Mouse (Mus musculus) lung, adult 2 months (tissue): ENCODE data around the gene Rhbdl1. TPM values are rescaled to one million over a fixed set of nuclear protein-coding genes. Genes with fewer than 3 reads are reported as not detected.

Source experiments
- DNase-seq: peaks from one replicate; pipeline ENCODE4 v3.0.0; 2022
- H3K4me1 ChIP-seq: fragments of 200-500 bp; 2 replicates; pipeline ENCODE4 v1.6.1; 2011; ENCODE audit warnings: low read length; ENCODE audit not compliant: control insufficient read depth, insufficient read depth
- H3K4me3 ChIP-seq: fragments of 200-500 bp; replicated peaks from 2 replicates; pipeline ENCODE3; 2011; ENCODE audit warnings: low read depth, mild to moderate bottlenecking, control low read depth, low read length; ENCODE audit errors: extremely low read depth
- CTCF ChIP-seq: fragments of 200-500 bp; IDR thresholded peaks from 2 replicates; pipeline ENCODE4 v1.5.1; 2011; ENCODE audit warnings: mild to moderate bottlenecking, low read length, control low read depth; ENCODE audit not compliant: insufficient read depth
- POLR2A ChIP-seq: fragments of 200-500 bp; IDR thresholded peaks from 2 replicates; pipeline ENCODE4 v1.6.1; 2011; ENCODE audit warnings: low read depth, mild to moderate bottlenecking, control low read depth, low read length, borderline replicate concordance; ENCODE audit errors: extremely low read depth
- WGBS: fragments of 180-500 bp; shearing (Covaris S2); methylation state at CpG from one replicate; pipeline ENCODE4 v1.1.7; 2018; 5-methylcytosine and 5-hydroxymethylcytosine counted together
- polyA plus RNA-seq: library from polyadenylated mRNA; depleted of rRNA; stranded (reverse); fragments of >200 nt; gene quantifications from 2 replicates; pipeline ENCODE4 v1.2.3, GENCODE M21; 2012

The Rhbdl1 gene
- polyA plus RNA-seq, 1 experiment: 9.1 TPM

- H3K4me1 ChIP-seq: peaks cover 19% of the 10 kb centered on the region
- DNase-seq: no peak
- WGBS: 87% methylated on average over 11 of the region's 11 CpGs
- TF ChIP-seq CTCF (no peak), POLR2A (no peak)
- H3K4me3 ChIP-seq: no peak overlapping the region
These were observed 28.2 kb upstream of the Rhbdl1 start for GRCm38 (mm10) chr17:25865288-25865687.

GRCm38 (mm10) chr17:25864311-25864710 is 27.2 kb upstream of the Rhbdl1 start:
- DNase-seq: no peak
- Histone ChIP-seq H3K4me3 (no peak overlapping the region), H3K4me1 (peaks cover 19% of the 10 kb centered on the region)
- WGBS: 89% methylated on average over 14 of the region's 14 CpGs
- TF ChIP-seq POLR2A (no peak), CTCF (no peak)

DNA sequence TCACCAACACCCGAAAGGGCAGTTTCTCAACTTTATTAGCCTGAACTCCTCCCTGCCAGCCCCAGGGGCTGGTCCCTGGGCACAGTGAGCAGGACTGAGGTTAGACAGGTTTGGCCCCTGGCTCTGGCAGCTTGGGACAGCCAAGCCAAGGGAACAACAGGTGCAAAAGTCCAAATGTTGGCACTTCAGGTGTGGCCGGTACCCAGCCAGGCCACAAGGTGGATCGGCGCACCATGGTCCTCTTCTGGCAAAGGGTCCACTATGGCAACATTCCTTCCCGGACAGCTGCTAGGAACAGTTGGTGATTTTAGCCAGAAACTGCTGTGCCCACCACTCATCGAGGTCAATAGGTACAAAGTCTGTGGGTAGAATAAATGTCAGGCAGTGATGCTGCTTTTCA is 26.6 kb upstream of the Rhbdl1 start:
- TF ChIP-seq CTCF (no peak), POLR2A (no peak)
- Histone ChIP-seq H3K4me3 (no peak overlapping the region), H3K4me1 (peaks cover 15% of the 10 kb centered on the region)
- WGBS: 90% methylated on average over 6 of the region's 6 CpGs
- DNase-seq: no peak

- peaks cover 8% of the 10 kb centered on the region; the same call in 1 of the 2 replicates for H3K4me1 ChIP-seq
- 9% methylated on average over 6 of the region's 6 CpGs for WGBS
- TF ChIP-seq CTCF (no peak), POLR2A (no peak)
- H3K4me3 ChIP-seq: peak overlapping the region; percentile 92
- no peak for DNase-seq
These were observed 24.9 kb upstream of the Rhbdl1 start for GRCm38 (mm10) chr17:25861704-25862612.

GRCm38 (mm10) chr17:25860832-25861703 is 24.0 kb upstream of the Rhbdl1 start, which contains the start of gene Wdr90:
Gene Wdr90, minus strand, starts transcription at chr17:25861501.
- peaks cover 8% of the 10 kb centered on the region; the same call in 1 of the 2 replicates for H3K4me1 ChIP-seq
- DNase-seq: peak; percentile 90
- WGBS: 2% methylated on average over 65 of the region's 65 CpGs
- TF ChIP-seq CTCF (no peak), POLR2A (peak; percentile 85; the same call in 1 of the 2 replicates)
- H3K4me3 ChIP-seq: peak within 1 kb of the TSS; percentile 92

DNA sequence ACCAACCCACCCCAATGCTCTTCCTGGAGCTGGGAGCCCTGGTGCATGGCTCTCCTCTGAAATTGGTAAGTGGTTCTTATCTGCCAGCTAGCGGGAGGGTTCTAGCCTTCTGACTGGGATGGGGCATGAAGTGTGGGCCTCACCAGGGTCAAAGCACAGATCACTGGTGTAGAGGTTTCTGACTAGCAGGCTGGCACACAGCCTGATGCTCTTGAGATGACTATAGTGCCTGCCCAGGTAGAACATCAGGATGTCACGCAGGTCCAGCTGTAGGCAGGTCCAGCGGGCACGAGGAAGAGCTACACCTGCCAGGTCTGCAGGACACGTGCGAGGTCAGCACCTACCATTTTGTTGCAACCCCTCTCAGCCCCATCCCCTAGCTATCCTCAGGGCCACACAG is 23.1 kb upstream of the Rhbdl1 start:
- no peak for TF ChIP-seq CTCF
- TF ChIP-seq POLR2A: no peak
- DNase-seq: no peak
- H3K4me3 ChIP-seq: no peak overlapping the region
- WGBS: 89% methylated on average over 6 of the region's 6 CpGs
- peaks cover 8% of the 10 kb centered on the region; the same call in 1 of the 2 replicates for H3K4me1 ChIP-seq

DNA sequence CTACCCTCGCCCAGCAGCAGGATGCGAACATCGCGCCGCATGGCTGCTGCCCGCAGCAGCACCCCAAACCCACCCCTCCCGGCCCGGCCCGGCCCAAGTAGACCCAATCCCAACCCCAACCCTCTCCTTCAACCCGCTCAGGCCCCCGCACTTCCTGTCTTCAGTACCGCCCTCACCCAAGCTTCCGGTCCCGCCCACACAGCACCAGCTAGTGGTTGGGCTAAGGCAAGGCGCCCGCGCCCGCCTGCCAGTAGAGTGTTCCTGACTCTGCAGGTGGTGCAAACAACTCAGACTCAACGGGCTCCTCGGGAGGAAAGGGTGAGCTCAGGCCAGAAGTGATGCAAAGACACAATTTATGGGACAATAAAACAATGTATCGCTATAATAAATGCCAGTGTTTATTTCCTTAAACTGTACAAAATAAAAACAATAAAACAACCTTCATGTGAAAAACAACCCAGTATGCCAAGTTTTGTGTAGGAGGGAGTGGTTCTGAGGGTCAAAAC is 7.4 kb upstream of the Rhbdl1 start, which contains the start of gene Rhot2:
Rhot2 (minus strand) TSS at position 456 of the 506 bp plus-strand sequence.
- peak; percentile 56 for TF ChIP-seq POLR2A
- no peak for TF ChIP-seq CTCF
- under 1% methylated on average over 21 of the region's 21 CpGs for WGBS
- Histone ChIP-seq H3K4me1 (peaks cover 11% of the 10 kb centered on the region), H3K4me3 (peak within 1 kb of the TSS; percentile 75)
- DNase-seq: peak; percentile 93

DNA sequence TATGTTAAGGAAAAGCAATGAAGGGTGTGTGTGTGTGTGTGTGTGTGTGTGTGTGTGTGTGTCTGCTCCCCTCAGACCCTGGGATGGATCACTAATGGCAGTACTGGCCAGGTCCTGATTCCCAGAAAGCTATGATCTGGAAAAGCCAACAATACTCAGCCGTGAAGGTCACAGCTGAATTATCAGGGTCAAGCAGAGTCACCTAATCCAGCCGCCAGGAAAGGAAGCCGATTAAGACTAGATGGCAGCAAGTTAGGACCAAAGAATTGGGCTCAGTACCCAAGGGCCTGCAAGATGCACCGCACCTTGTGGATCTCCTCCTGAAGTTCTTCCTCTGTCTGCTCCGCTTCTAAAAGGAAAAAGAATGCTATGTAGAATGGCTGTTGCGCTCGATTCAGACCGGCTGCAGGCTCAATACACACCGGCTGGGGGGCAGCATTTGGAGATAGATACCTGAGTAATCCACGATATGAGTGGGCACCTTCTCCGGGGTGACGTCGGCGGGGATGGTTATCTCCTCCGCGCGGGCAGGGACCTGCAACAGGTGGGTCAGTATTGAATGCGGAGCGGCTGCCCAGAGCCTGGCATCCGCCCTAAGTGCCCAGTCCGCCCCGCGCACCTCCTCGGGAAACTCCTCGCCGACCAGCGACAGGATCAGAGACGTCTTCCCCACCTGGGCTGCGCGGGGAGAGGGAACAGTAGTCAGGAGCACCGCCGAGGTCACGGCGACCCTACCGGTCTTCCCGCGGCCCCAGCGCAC is 6.7 kb upstream of the Rhbdl1 start:
- TF ChIP-seq POLR2A (no peak), CTCF (no peak)
- under 1% methylated on average over 38 of the region's 38 CpGs for WGBS

More for the DNA sequence above, 6.7 kb upstream of the Rhbdl1 start:
- Histone ChIP-seq H3K4me3 (peak overlapping the region; percentile 75), H3K4me1 (peaks cover 11% of the 10 kb centered on the region)
- no peak for DNase-seq
